Mouse (Mus musculus): ENCODE data around the gene Mon1b.

- TF ChIP-seq POLR2A (IDR thresholded peaks at IDR 0.05; ENCODE audit: control insufficient read depth, extremely low read depth, insufficient read depth, low read length, poor library complexity) = no peak
- TF ChIP-seq CTCF (IDR thresholded peaks at IDR 0.05; ENCODE audit: borderline replicate concordance, control insufficient read depth, extremely low read depth, insufficient read depth, low read length, poor library complexity) = no peak
Observed at GRCm38 (mm10) chr8:113665951-113666350, 30.6 kb downstream of the Mon1b start.
